ENCODE assay signal across 11 mouse cellular contexts in the genomic region with DNA sequence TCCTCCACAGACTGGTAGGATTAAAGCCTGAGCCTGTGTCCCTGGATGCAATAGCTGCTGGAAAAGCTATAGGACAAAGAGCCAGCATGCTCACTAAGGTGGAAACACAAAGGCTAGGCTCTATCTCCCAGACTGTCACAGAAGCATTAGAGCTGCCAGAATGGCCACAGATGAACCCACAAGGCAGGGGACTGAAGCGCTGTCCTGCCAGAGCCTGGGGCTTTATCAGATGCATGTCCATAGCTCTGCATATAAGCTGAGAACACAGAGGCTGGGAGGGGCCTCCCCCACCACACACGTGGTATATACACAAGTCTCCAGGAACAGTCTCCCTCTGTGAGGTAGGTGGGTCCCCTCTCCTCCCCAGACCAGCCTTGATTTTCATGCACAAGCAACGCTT.
DNase-seq lines count a peak whose midpoint lies in the region; ATAC-seq and TF ChIP-seq lines count a peak whose summit lies in the region.
"Had no signal": no experiment of that assay in that cellular context is flagged by ENCODE, and none has a peak within 500 bp of the region (broad histone marks: within the 10 kb centered on the region; RNA-seq: fewer than 3 reads in every experiment).

No protein-coding gene starts in this region.

- no peak overlapping the region for H3K9ac ChIP-seq in hindbrain, embryonic 15.5 days
- no peak overlapping the region for H3K9ac ChIP-seq in neural tube, embryonic 14.5 days (replicated peaks; ENCODE audit: low read depth, low read length)

- peak overlapping the region; percentile 0; the same call in 1 of the 2 replicates for H3K4me3 ChIP-seq in forebrain, embryonic 10.5 days
- H3K4me3 ChIP-seq in hindbrain, embryonic 15.5 days = no peak overlapping the region
- H3K4me3 ChIP-seq in neural tube, embryonic 14.5 days (ENCODE audit: low read depth, low read length) = no peak overlapping the region
- no peak overlapping the region for H3K4me3 ChIP-seq in gastrocnemius, adult 2 months

- no peaks in the 10 kb centered on the region for H3K27me3 ChIP-seq in forebrain, embryonic 10.5 days (ENCODE audit: poor library complexity, severe bottlenecking)
- no peaks in the 10 kb centered on the region for H3K27me3 ChIP-seq in hindbrain, embryonic 15.5 days
- no peaks in the 10 kb centered on the region for H3K27me3 ChIP-seq in neural tube, embryonic 14.5 days (ENCODE audit: control insufficient read depth, insufficient read depth, low read length)

- TF ChIP-seq CTCF in gastrocnemius, adult 2 months (IDR thresholded peaks at IDR 0.05) = no peak

- peak overlapping the region; percentile 95 for H3K27ac ChIP-seq in forebrain, embryonic 10.5 days
- peak overlapping the region; percentile 16; the same call in 1 of the 2 replicates for H3K27ac ChIP-seq in hindbrain, embryonic 15.5 days (replicated peaks)
- peak overlapping the region; percentile 7; the same call in 1 of the 2 replicates for H3K27ac ChIP-seq in neural tube, embryonic 14.5 days (ENCODE audit: low read depth, low read length)
- no peak overlapping the region for H3K27ac ChIP-seq in gastrocnemius, adult 2 months

- intact Hi-C loops in gastrocnemius, adult 2 months (cut with DNase I) = no loop called here

- H3K4me2 ChIP-seq in hindbrain, embryonic 15.5 days = no peak overlapping the region
- H3K4me2 ChIP-seq in neural tube, embryonic 14.5 days (ENCODE audit: low read depth, low read length) = no peak overlapping the region

- peak; percentile 19; the same call in 1 of the 2 replicates for ATAC-seq in hindbrain, embryonic 15.5 days (ENCODE audit: low FRiP score, low read depth)
- ATAC-seq in neural tube, embryonic 14.5 days (ENCODE audit: low read depth) = peak; percentile 5; the same call in 1 of the 2 replicates
- ATAC-seq in granulocyte monocyte progenitor cell, adult 5-6 weeks (replicated peaks; ENCODE audit: poor library complexity, severe bottlenecking) = no peak

- peaks cover 92% of the 10 kb centered on the region for H3K4me1 ChIP-seq in forebrain, embryonic 10.5 days
- H3K4me1 ChIP-seq in hindbrain, embryonic 15.5 days (replicated peaks) = peaks cover 41% of the 10 kb centered on the region
- peaks cover 25% of the 10 kb centered on the region for H3K4me1 ChIP-seq in neural tube, embryonic 14.5 days (ENCODE audit: control insufficient read depth, insufficient read depth, low read length)

- WGBS in forebrain, embryonic 10.5 days = 30% methylated on average over 3 of the region's 3 CpGs
- 17% methylated on average over 3 of the region's 3 CpGs for WGBS in hindbrain, embryonic 15.5 days
- 27% methylated on average over 3 of the region's 3 CpGs for WGBS in neural tube, embryonic 14.5 days

- peak; percentile 61 to 71 for DNase-seq in cerebellum, postnatal 14 days
- DNase-seq in cerebellum, adult 8-10 months = no peak
- DNase-seq in forebrain, embryonic 10.5 days (ENCODE audit: extremely low spot score, low spot score) = peak; percentile 47
- no peak for DNase-seq in gastrocnemius, adult 2 months
- no peak for DNase-seq in testis, postnatal 14 days (ENCODE audit: low spot score)
- DNase-seq: adrenal gland, postnatal 10 days; kidney, adult 8-10 months; lung, postnatal 4 days had no signal

- H3K36me3 ChIP-seq in forebrain, embryonic 10.5 days (replicated peaks) = no peaks in the 10 kb centered on the region
- H3K36me3 ChIP-seq in hindbrain, embryonic 15.5 days = no peaks in the 10 kb centered on the region
- no peaks in the 10 kb centered on the region for H3K36me3 ChIP-seq in neural tube, embryonic 14.5 days (ENCODE audit: control insufficient read depth, insufficient read depth, low read length)

- no peaks in the 10 kb centered on the region for H3K9me3 ChIP-seq in forebrain, embryonic 10.5 days
- H3K9me3 ChIP-seq in hindbrain, embryonic 15.5 days = no peaks in the 10 kb centered on the region
- H3K9me3 ChIP-seq in neural tube, embryonic 14.5 days (ENCODE audit: control insufficient read depth, low read length) = no peaks in the 10 kb centered on the region

Comparison
In these comparisons a context has a peak if more than half of its experiments do, and no peak if none do; other contexts are left out.
1. DNase-seq: peak in cerebellum, postnatal 14 days (2 of 2) and forebrain, embryonic 10.5 days (single experiment); none in cerebellum, adult 8-10 months (single experiment), gastrocnemius, adult 2 months (single experiment) and testis, postnatal 14 days (single experiment).